Mouse (Mus musculus) heart, postnatal 36 days (tissue): ENCODE results near the gene Tmem235. TPM values are rescaled to one million over a fixed set of nuclear protein-coding genes. Genes with fewer than 3 reads are reported as not detected.
A peak's percentile ranks its signal among the peaks of the same experiment; 100 is the strongest.
"Not testable (repeated sequence)": the region's sequence is repeated elsewhere in the genome, so short reads cannot be mapped to it uniquely, and the experiment has no call there.

Experiments used
- DNase-seq, 2 experiments: peaks; one replicate each; pipeline ENCODE4 v3.0.0; 2021 to 2022
- intact Hi-C: fragments of 180-260 bp; cut with DNase I; formaldehyde crosslinking; loops from one replicate; pipeline ENCODE4 v1.15.1; 2025
- total RNA-seq, 2 experiments: library from RNA; stranded (reverse); gene quantifications; 2 replicates each; pipeline ENCODE4 v1.2.3; 2021

Gene Tmem235
- not detected for total RNA-seq

DNA sequence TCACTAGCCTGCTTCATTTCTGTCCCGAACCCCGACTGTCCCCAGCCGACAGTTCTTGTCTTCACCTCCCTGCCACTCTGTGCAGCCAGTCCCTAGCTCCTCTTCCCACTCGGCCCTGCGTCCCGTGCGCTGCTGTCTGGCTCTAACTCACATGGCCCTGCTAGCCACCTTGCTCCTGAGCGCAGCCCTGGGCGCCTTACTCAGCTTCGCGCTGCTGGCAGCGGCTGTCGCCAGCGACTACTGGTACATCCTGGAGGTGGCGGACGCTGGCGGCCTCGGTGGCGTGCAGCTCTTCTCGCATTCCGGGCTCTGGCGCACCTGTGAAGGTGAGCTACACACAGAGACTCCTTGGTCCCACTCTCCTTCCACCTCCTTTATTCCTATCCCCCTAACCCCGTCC is at the start of gene Tmem235:
Gene Tmem235 (plus strand): TSS at position 152 of the 400 bp plus-strand sequence.
- intact Hi-C loops: no loop called here

DNA sequence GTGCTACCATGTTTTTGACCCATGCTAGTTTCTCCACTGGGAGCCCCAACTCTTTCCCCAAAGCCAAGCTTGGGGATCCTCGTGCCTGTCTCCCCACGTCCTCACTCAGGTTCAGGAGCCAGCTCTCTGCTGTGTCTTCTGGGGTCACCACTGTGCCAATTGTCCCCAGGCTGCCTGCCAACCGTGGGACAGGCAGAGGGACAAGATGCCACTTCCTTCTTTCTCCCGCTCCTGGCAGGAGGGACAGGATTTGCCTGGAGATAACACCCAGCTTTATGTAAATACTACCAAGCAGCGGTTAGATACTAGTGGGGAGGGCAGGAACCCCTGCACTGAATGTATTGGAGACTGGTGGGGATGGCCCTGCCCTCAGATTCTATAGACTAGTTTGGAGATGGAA is 46.7 kb upstream of the Tmem235 start:
- intact Hi-C loops: no loop called here
- no peak for DNase-seq

More for the DNA sequence above, at the start of gene Tmem235:
- DNase-seq: no peak

DNA sequence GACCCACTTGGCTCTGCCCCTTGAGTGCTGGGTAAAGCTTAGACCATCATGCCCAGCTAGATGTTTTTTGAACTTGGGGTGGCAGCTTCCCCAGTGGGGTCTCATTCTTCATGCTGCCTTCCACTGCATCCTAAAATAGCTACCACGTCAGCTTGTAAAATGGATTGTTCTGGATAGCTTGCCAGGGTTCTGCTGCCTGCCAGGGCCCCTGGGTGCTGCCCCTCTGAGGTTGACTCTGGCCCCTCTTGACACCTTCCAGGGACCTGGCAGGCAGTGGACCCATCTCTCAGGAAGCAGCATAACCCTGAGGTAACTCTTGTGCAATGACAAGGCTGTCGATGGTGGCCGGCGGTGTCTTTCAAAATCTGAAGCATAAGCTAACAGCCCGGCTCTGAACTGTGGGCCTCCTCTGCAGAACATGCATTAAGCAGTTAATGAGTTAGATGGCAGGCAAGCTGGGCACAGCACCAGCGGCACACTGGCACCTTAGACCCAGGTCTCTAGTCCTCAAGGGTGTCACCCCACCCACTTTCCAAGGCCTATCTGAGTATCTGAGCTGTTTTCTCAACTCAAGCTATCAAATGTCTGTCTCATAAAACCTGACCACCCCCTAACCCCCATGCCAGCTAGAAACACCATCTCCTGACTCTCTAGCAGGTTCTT is 45.7 kb upstream of the Tmem235 start:
- intact Hi-C loops: no loop called here

DNA sequence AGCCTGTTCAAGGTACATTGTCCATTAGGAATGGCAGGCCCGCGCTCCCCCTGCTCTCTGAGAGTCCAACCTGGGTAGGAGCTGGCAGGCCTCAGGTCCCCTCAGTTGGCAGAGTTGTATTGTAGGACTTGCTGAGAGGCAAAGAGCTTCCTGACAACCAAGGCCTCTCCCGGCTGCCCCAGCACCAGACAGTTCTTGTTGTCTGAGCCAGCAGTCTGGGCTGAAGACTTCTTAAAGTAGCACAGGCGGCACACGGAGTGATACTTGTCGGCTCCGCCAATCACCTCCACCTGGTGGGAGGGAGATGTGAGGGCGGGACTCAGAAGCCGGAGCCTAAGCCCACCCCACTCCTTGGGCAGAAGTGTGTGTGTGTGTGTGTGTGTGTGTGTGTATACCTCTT is 44.7 kb upstream of the Tmem235 start:
- DNase-seq, intact Hi-C loops: not testable (repeated sequence)

More for the DNA sequence above, 45.7 kb upstream of the Tmem235 start:
- DNase-seq: no peak

DNA sequence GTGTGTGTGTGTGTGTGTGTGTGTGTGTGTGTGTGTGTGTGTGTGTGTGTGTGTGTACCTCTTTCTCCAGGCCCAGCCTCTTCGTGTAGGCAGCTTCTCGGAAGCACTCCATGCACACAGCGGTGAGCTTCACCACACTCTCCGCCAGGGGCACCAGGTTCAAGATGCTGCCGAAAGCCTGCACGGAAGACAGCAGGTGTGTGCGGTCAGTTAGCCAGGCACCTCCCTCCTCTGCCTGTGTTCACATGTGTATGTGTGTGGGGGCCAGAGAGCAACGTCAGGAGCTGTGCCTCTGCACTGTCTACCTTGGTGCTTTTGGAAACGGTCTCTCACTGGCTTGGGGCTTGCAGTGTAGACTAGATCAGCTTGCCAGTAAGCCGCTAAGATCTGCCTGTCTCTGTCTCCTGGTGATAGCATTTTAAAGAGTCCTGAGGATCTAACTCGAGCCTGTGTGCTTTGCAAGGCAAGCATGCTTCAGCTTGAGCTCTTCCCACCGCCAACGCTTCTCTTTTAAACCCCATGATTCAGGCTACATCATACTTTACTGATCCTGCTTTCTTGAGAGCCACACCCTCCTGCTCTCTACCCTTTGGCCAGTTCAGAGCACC is 44.1 kb upstream of the Tmem235 start:
- intact Hi-C loops: no loop called here
- no peak for DNase-seq

DNA sequence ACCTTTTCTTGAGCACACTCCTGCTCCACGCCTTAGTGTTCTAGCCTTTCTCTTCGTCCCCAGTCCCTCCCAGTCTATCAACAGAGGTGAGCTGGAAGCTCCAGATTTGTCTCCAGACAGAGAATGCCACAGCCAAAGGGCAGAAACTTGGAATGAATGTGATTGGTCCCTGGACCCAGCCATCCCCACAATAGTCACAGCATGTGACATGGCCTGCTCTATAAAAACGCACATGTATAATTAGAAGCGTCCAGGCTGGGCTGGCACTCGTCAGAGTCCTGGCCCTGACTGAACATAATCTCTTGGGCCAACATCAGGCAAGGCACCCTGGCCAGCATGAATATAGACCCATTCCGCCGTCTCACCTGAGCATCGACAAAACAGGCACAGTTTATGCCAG is 41.5 kb upstream of the Tmem235 start:
- intact Hi-C loops: no loop called here
- DNase-seq: peak in 1 of 2 experiments; percentile 58

DNA sequence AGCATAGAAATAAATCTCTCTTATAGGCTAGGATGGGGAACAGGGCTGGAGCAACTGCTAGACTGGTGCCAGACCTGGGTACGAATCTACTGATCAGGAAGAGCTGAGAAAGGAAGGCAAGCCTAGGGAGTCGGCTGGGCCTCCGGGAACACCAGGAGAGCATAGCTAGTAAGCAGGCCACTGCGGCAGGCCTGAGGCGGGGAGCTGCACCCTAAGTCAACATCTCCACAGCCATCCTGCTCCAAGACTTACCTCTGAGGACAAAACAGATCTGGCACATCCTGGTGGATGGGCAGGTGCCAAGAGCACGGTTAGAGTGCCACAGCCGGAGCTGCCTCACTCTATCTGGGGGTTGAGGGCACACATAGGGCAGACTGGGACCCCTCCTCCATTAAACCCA is 40.4 kb upstream of the Tmem235 start:
- intact Hi-C loops: no loop called here
- DNase-seq: no peak

DNA sequence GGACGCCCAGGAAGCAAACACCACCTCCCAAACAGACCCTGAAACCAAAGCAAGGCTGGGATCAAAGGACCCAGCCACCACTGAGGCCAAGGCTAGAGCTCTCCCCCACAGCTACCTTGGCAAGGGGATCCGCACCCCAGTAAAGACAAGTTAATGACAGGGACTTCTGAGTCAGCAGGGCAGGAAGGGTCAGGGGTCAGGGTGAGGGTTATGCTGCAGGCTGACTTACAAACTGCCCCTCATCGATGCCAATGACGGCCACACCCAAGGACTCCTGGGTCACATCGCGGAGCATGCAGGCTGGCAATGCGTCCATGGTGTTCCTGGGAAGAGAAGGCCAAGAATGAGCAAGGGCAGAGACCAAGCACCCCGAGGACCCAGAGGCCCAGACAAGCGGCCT is 38.7 kb upstream of the Tmem235 start:
- no peak for DNase-seq
- intact Hi-C loops: no loop called here

DNA sequence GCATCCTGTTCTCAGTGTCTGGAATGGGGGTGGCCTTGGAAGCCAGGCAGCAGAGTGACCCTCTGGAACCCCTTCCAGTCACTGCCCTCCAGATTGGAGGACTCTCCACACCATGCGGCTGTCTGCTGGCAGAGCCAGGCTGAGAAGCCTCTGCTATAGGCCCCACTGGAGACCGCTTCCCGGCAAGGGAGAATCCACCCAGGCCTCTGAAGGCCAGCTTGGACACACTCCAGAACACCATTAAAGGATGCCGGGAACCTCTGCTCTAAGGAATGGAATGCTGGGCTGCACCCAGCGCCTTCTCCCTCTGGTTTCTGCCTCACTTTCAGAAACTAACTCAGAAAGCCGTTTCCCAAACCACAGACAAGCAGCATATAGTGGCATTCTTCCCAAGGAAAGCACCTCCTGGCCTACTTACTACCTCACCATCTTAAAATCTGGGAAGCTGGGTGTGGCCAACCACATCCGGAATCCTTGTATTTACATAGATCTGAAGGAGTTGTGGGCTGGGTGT is 37.8 kb upstream of the Tmem235 start:
- peak in 1 of 2 experiments; percentile 52 for DNase-seq
- intact Hi-C loops: no loop called here

DNA sequence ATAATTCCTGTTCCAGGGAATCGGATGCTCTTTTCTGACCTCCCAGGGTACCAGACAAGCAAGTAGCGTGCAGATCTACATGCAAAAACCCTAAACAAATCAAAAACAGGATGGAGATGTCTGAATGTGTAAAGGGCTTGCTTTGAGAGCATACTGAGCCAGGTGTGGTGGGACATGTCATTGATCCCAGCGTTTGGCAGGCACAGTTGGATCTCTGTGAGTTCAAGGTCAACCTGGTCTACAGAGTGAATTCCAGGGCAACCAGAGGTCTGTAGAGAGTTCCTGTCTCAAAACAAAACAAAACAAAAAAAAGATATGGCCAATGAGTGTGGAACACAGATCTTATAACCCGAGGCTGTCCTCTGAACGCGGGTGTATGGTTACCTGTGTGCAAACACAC is 37.1 kb upstream of the Tmem235 start:
- DNase-seq: no peak
- intact Hi-C loops: no loop called here

DNA sequence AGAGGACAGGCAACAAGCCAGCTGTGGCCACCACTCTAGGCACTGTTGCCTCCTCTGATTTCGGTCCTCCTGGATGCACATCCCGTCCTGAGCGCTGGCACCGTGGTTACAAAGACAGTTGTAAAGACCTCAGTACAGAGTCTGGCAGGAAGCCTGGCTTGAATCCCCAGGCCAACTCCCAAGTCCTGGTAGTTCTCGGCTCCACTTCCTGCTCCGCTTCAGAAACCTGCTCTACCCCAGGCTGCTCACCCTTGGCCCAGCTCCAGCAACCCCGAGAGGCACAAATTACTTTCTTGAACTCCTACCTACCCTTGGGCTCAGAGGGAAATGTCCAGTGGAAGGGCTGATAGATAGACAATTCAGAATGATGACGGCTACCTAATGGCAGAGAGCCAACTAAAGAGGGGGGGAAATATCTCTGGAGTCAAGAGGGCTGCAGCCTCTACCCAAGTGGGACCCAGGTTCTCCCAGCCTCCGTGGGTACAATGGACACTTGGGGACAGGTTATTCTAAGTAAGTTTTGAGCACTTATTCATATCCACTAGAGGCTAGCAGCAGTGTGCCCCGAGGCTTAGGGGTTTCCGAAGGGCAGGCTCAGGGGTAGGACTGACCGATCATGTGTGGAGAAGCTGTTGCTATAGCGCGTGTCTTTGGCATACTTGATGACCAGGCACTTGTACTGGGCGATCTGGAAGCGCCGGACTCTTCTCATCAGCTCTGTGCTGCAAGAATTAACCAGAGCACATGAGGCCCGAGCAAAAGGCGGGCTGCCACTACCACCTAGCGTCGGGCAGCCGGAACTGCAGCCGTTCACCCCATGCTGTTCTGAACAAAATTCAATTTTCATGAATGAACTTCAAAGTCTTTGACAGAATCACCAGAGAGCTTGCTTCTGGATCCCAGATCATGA is 36.2 kb upstream of the Tmem235 start:
- intact Hi-C loops: loop anchor here (1.0 to 2.0 kb wide), 3 partner anchors 34 to 439 kb away; partner anchors contain the start of genes Tmc6 and Tmc8
- peak; percentile 85 for DNase-seq

DNA sequence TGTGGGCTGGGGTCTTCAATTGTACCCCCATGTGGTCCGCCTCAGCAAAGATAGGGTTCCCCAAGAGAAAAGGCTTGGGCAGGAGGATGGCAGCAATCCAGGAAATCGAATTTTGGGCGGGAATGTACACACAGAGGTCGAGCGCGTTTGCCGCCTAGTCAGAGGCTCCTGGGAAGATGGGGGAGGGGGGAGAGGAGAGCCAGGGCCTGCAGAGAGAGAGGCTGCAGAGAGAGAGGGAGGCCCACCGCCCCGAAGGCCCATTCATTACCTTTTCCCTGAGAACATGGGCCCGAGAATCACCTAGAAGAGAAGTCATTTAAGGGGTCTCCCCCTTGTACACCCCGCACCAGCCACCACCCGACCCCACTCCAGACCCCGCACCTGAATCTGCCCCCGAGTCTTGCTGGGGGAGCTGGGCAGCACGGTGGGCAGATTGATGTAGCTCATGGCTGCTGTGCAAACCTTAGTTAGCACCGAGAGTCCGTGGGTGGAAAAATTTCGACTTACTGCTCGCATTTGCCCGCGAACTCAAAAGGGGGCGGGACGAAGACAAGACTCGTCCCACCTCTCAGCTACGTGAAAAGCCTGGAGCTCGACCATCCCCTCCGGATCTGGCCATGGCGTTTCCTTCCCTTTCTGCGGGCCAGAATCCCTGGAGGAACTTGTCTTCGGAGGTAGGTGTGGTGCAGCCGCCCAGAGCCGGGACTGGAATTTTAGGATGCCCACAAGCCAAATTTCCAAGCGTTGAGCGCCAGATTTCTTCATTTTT is 35.0 kb upstream of the Tmem235 start, which contains the start of the genes Afmid and Tk1:
Gene Afmid (plus strand): TSS at position 592 of the 769 bp plus-strand sequence.
Gene Tk1 (minus strand): TSS at position 760 of the 769 bp plus-strand sequence.
- intact Hi-C loops: loop anchor here (1.0 to 5.0 kb wide), 3 partner anchors 43 to 343 kb away; partner anchors contain the start of genes Gm11733, Tmc6 and Tmc8
- DNase-seq: peak; percentile 67 to 68

DNA sequence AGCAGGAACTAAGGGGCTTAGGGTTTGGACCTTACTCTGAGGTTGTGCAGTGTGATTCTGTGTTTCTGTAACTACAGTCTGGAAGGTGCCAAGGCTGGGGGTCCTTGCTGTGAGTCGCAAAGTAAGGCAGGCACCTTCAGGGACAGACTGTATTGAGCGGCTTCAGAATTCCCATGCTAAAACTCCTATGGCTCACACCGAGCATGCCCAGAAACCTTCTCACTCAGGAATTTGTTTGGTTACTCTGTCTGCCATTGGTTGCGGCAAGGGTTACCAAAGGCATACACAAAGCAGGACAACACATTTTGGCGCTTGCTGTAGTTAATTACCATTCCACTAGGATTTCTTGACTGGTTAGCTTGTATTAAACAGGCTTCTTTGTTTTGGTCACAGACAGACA is 34.4 kb upstream of the Tmem235 start:
- intact Hi-C loops: loop anchor here (5.0 kb wide), 1 partner anchor 344 kb away; the partner anchor contains the start of gene Gm11733

DNA sequence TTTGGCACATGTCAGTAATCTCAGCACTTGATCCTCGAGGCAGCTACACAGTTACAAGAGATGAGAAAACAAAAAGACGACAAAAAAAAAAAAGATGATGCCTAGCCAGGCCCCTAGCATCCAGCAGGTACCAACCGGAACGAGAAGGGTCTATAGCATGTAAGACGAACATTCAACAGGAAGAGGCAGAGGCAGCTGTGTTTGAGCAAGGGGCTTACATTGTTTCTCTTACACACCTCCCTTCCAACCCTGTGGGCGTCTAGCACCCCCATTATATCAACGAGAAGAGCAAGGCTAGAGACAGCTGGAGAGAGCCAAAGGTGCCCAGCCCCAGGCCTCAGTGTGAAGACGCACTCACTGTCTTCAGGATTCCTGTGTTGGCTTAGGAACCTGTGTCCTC is 33.6 kb upstream of the Tmem235 start:
- no peak for DNase-seq
- intact Hi-C loops: loop anchor here (5.0 kb wide), 1 partner anchor 345 kb away; the partner anchor contains the start of gene Gm11733

More for the DNA sequence above, 34.4 kb upstream of the Tmem235 start:
- DNase-seq: no peak

DNA sequence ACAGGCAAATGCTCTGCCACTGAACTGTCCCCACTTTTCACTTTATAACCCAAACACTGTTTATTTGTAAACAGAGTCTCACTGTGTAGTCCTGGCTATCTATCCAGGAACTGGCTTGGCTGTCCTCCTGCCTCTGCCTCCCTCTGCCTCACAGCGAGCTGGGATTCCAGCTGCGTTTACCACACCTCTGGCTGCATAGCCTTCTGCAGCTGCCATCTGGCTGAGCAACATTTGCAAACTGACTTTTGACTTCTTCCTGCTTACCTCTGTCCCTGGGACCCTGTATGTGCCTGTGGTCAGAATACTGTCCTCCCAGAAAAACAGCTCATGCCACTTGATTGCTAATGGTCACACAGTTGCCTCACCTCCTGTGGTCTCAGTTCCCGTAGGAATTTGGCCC is 33.2 kb upstream of the Tmem235 start:
- DNase-seq: no peak
- intact Hi-C loops: loop anchor here (5.0 kb wide), 1 partner anchor 345 kb away; the partner anchor contains the start of gene Gm11733

DNA sequence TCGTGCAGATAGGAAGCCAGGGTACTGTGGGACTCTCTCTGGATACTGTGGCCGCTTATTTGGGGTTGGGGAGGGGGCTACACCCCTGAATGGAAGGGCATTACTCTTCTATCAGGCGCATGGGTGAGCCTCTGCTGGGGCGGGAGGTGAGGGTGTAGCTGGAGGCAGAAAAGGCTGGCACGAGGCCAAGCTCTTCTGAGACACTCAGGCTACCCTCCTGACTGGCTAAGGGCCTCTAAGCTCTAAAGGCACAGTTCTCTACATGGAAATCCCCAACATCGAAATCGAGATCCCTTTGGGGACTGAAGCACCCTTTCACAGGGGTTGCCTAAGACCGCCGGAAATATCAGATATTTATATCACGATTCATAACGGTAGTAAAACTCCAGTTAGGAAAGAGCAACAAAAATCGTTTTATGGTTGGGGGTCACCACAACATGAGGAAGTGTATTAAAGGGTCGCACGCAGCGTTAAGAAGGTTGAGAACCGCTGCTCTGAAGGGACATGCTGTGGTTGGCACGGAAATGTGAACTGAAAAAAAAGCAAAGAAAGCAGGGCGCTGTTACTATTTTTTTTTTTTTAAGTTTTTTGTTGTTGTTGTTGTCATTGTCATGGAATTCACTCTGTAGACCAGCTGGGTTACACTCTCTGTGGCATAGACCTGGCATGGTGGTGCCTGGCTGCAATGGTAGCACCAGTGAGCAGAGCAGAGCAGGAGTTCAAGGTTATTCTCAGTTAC is 32.2 kb upstream of the Tmem235 start:
- intact Hi-C loops: loop anchor here (5.0 kb wide), 1 partner anchor 346 kb away; the partner anchor contains the start of gene Gm11733
- no peak for DNase-seq

DNA sequence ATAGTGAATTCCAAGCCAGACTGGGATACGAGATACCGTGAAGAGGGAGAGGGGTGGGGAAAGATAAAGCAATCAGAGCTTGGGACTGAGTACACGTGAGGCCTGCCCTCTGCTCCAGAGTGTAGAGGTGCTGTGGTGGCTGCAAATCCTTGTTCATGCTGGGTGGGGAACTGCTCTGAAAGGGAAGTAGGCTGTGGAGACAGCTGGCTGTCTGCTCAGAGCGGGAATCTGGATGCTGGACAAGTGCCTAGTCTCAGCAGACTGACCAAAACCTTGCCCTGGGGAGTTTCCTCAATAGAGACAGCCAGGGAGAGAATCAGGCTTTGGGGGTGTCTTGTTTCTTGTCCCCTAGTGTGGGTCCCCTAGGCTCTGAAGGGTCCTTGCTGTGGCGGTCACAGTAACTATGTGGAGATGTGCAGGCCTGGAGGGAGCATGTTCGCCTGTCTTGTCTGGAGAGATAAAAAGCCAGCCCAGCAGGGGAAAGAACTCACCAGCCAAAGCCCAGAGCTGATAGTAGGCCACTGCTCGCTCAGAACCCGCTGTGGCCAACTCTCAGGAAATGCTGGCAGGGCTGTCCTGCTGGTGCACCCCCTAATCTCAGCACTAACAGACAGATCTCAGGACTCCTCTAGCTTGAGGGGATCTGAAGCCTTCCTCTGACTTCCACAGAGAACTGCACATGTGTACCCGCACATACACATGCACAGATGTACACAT is 31.5 kb upstream of the Tmem235 start:
- DNase-seq: peak in 1 of 2 experiments; percentile 65
- intact Hi-C loops: loop anchor here (5.0 kb wide), 1 partner anchor 347 kb away; the partner anchor contains the start of gene Gm11733

DNA sequence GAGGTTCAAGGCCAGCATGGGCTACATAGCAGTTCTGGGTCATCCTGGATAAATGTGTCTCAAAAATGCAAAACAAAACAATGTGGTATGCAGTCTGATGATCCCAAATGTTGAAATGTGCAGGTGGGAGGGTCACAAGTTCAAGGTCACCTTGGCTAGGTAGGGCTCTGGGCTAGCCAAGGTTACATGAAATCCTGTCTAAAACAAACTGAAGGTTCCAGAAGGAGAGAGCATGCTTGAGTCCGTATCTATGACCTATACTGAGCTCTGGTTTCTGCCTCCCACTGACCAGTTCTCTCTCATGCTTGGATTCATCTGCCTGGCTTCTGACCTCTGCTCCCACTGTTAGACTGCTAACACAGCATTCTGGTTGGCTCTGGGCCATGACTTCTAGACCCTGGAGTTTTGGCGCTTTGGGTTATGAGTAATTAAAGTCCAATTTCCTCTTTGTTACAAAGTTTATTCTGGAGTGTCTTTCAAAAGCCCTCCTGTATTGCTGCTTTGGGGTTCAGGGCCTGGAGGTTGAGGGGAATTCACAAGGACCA is 30.8 kb upstream of the Tmem235 start:
- DNase-seq: no peak
- intact Hi-C loops: loop anchor here (5.0 kb wide), 1 partner anchor 347 kb away; the partner anchor contains the start of gene Gm11733
